Mouse (Mus musculus): ENCODE data around the gene Btnl2. TPM values are rescaled to one million over a fixed set of nuclear protein-coding genes. Genes with fewer than 3 reads are reported as not detected.

Btnl2 gene
- total RNA-seq, 4 experiments from 2014 or later, result 0.35 to 0.47 TPM; not detected in 2

- DNase-seq (ENCODE audit: low spot score in 2 of 2), result no peak
Measured at GRCm38 (mm10) chr17:34347606-34348308, 6.9 kb upstream of the Btnl2 start.

DNA sequence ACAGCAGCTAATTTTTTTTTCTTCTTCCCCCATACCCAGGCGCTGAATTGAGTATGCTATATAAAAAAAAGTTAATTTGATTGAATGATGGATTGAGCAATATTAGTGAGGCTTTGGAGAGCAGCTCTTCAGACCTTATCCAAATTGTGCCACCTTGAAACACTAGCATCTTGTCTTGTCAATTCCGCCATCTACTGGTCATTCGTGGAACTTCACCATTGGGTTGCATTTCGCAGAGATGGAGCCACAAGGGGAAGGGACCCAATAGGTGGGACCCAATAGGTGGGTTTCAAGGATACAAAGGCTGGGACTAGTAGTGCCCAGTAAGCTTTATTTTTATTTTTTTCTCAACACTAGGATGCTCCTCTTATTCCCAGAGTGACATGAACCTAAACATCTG lies 5.2 kb upstream of the Btnl2 start:
- DNase-seq (ENCODE audit: low spot score in 2 of 2), result peak; percentile 31 to 37

DNA sequence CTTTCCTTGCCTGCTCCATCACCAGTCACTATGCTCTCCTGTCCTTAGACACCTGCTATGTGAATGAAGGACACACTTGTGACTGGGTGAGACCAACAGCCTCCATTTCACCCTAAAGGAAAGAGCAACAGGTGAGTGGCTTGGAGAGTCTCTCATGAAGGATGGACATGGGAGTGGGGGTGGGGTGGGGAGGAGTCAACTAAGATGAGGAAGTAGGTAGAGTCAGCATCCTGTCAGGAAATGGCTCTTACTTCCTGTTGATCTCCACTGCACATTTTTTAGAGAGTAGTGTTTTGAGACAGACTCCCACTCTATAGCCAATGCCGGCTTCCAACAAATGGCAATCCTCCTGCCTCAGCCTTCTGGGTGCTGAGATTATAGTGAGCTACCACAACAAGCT lies 318 bp downstream of the Btnl2 start:
- DNase-seq (ENCODE audit: low spot score in 2 of 2), result no peak

DNA sequence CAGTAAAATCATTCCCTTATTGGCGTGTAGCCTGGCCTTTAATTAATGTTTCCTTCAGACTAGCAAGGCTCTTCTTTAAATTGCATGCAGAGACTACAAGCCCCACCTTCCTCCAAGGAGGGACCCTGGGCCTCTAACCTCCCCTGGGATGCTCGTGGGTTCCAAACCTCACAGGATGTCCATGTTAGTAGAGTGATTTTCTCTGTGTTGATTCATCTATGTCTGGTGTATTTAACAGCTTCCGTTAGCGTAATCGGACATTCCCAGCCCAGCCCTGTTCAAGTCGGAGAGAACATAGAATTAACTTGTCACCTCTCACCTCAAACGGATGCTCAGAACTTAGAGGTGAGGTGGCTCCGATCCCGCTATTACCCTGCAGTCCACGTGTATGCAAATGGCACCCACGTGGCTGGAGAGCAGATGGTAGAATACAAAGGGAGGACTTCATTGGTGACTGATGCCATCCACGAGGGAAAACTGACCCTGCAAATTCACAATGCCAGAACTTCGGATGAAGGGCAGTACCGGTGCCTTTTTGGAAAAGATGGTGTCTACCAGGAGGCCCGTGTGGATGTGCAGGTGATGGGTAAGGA lies 8.4 kb downstream of the Btnl2 start:
- DNase-seq (ENCODE audit: low spot score in 2 of 2), result no peak

- no peak for DNase-seq (ENCODE audit: low spot score in 2 of 2)
Measured at GRCm38 (mm10) chr17:34363676-34364310, 9.2 kb downstream of the Btnl2 start.

DNA sequence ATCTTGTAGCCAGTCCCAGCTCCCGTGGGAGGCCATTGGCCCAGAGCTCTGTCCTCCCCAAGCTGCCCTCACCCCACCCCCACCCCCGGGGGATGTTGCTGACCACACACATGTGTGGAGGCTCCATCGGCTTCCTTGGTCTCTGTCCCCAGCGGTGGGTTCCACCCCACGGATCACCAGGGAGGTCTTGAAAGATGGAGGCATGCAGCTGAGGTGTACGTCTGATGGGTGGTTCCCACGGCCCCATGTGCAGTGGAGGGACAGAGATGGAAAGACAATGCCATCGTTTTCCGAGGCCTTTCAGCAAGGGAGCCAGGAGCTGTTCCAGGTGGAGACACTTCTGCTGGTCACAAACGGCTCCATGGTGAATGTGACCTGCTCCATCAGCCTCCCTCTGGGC lies 10.4 kb downstream of the Btnl2 start:
- DNase-seq (ENCODE audit: low spot score in 2 of 2), result no peak

- DNase-seq (ENCODE audit: low spot score in 2 of 2), result no peak
Measured at GRCm38 (mm10) chr17:34370563-34370962, 15.9 kb downstream of the Btnl2 start.

- DNase-seq (ENCODE audit: low spot score in 2 of 2), result no peak
Measured at GRCm38 (mm10) chr17:34373055-34373709, 18.6 kb downstream of the Btnl2 start.

GRCm38 (mm10) chr17:34376847-34377246 lies 22.2 kb downstream of the Btnl2 start, which contains the start of gene Btnl1:
Gene Btnl1, plus strand, starts transcription at chr17:34377132.
- no peak for DNase-seq (ENCODE audit: low spot score in 2 of 2)

GRCm38 (mm10) chr17:34377450-34378209 lies 23.0 kb downstream of the Btnl2 start:
- DNase-seq (ENCODE audit: low spot score in 2 of 2), result no peak

- no peak for DNase-seq (ENCODE audit: low spot score in 2 of 2)
Measured at GRCm38 (mm10) chr17:34378716-34379115, 24.1 kb downstream of the Btnl2 start.

GRCm38 (mm10) chr17:34379451-34379850 lies 24.8 kb downstream of the Btnl2 start:
- DNase-seq (ENCODE audit: low spot score in 2 of 2), result no peak

DNA sequence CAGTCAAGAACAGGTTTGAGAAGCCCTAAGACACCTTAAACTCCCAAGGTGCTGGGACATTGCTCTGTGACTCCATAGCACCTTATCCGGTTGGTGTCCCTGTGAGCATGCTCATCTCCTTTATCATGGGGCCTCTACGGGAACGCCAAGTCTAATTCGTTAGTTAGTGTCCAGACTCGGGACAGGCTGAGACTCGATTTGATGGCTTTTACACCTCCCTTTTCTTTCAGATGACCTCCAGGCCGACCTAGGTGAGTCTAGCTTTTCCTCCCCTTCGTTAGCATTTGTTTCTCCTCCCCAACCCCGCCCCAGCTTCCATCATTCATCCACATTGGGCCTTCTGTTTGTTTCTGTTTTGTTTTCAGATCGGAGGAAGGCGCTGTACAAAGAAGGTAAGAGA lies 27.3 kb downstream of the Btnl2 start:
- DNase-seq (ENCODE audit: low spot score in 2 of 2), result no peak

DNA sequence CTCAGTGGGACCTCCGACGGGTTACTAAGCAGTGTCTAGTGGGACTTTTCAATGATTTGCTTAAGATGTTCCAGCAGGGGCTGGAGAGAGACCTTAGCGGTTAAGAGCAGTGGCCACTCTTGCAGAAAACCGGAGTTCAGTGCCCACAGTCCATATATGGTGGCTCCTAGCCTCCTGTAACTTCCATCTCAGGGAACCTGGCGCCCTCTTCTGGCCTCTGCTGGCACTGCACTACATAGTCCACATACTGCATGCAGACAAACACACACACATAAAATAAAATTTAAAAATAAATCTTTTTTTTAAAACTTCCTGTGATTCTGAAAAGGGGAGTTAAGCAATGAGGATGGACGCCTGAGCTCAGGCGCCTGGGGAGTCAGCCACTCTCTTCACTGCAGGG lies 28.6 kb downstream of the Btnl2 start:
- DNase-seq (ENCODE audit: low spot score in 2 of 2), result no peak

GRCm38 (mm10) chr17:34384699-34385098 lies 30.1 kb downstream of the Btnl2 start:
- no peak for DNase-seq (ENCODE audit: low spot score in 2 of 2)

GRCm38 (mm10) chr17:34386656-34387055 lies 32.0 kb downstream of the Btnl2 start:
- no peak for DNase-seq (ENCODE audit: low spot score in 2 of 2)

- no peak for DNase-seq (ENCODE audit: low spot score in 2 of 2)
Measured at GRCm38 (mm10) chr17:34388513-34388912, 33.9 kb downstream of the Btnl2 start.

- no peak for DNase-seq (ENCODE audit: low spot score in 2 of 2)
Measured at GRCm38 (mm10) chr17:34391507-34391906, 36.9 kb downstream of the Btnl2 start.

- DNase-seq (ENCODE audit: low spot score in 2 of 2), result no peak
Measured at GRCm38 (mm10) chr17:34392321-34392720, 37.7 kb downstream of the Btnl2 start.

DNA sequence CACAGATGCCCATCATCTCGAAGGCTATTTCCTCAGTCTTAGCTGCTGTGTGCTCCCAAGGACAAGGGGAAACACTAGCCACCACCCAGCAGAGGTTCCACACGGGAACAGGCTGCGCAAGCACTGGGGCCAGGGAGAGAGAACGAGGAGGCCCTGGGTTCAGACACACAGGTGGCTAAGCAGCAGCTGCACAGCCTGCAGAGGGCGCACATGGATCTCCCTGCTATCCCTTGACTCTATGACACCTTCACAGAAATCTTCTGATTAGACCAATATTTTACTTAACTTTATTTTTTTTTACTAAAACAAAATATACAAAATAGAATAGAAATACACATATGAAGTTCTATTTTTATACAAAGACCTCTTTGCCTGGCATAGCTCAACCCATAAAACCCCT lies 42.7 kb downstream of the Btnl2 start:
- no peak for DNase-seq (ENCODE audit: low spot score in 2 of 2)

DNA sequence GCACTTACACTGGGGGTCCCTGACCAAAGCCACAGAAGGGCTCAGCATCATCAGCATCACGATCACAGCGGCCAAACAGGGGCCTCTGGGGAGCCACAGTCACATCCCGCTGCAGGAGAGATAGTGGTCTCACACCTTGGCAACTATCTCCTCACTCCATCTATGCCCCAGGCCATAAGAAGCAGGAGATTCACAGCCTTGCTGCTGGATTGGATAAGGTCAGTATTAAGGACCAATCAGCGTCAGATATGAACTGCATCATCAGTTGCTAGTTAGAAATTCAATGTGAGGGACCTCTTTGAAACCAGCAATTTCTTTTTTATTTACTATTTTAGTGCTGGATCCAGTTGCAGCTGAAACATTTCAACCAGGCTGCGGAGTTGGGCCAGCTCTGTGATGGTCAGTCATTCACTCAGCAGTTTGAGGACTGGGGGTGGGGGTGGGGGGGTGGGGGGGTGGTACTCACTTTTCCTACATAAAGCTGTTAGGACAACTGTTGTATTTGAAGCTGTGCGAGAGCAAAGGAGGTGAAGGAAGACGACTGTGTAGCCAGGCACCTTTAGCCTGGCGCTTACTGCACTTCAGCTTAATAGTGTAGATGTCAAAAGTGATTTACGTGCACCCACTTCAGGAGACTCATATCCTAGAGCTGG lies 43.6 kb downstream of the Btnl2 start:
- DNase-seq (ENCODE audit: low spot score in 2 of 2), result peak in 1 of 2 experiments; percentile 33

All from gastrocnemius, adult 8-10 months (tissue).